Mouse (Mus musculus) heart, embryonic 14.5 days (tissue): ENCODE measurements around the gene Slc25a18. TPM values are rescaled to one million over a fixed set of nuclear protein-coding genes. Genes with fewer than 3 reads are reported as not detected.
A peak's percentile ranks its signal among the peaks of the same experiment; 100 is the strongest.

Experiments used
- ATAC-seq: fragments of 200-750 bp; cut with Nextera tagmentation; 2 replicates; pipeline ENCODE4 v1.8.0; 2017; ENCODE audit warnings: low read depth, moderate TSS enrichment; ENCODE audit not compliant: insufficient number of reproducible peaks, insufficient read depth, low FRiP score
- H3K27ac ChIP-seq, 2 experiments: fragments of 200-500 bp in 1 of 2; fragments of 300-500 bp in 1 of 2; sonication (generic) in 1 of 2; replicated peaks in 1 of 2; 2 replicates each; pipeline ENCODE4 v1.5.1; 2012 to 2014; ENCODE audit warnings: low read depth in 2 of 2, low read length in 2 of 2, control low read depth in 1 of 2, mild to moderate bottlenecking in 1 of 2, mixed read lengths in 1 of 2; ENCODE audit not compliant: control insufficient read depth in 1 of 2, insufficient read depth in 1 of 2
- H3K27me3 ChIP-seq: fragments of 300-500 bp; sonication (generic); 2 replicates; pipeline ENCODE4 v1.6.1; 2014; ENCODE audit warnings: mild to moderate bottlenecking, low read length, control low read depth; ENCODE audit not compliant: control insufficient read depth, insufficient read depth
- H3K36me3 ChIP-seq: fragments of 300-500 bp; sonication (generic); 2 replicates; pipeline ENCODE4 v1.6.1; 2014; ENCODE audit warnings: mild to moderate bottlenecking, control low read depth, low read length, mixed read lengths; ENCODE audit not compliant: control insufficient read depth, insufficient read depth
- H3K4me1 ChIP-seq, 2 experiments: fragments of 200-500 bp in 1 of 2; fragments of 300-500 bp in 1 of 2; sonication (generic) in 1 of 2; 2 replicates each; pipeline ENCODE4 v1.6.1; 2012 to 2014; ENCODE audit warnings: low read length in 2 of 2, control low read depth in 1 of 2, mixed read lengths in 1 of 2; ENCODE audit not compliant: control insufficient read depth in 2 of 2, insufficient read depth in 2 of 2
- H3K4me2 ChIP-seq: fragments of 300-500 bp; sonication (generic); 2 replicates; pipeline ENCODE4 v1.6.1; 2014; ENCODE audit warnings: mild to moderate bottlenecking, low read length
- H3K4me3 ChIP-seq, 2 experiments: fragments of 200-500 bp in 1 of 2; fragments of 300-500 bp in 1 of 2; sonication (generic) in 1 of 2; 2 replicates each; pipeline ENCODE4 v1.5.1; 2012 to 2014; ENCODE audit warnings: low read length in 2 of 2, mild to moderate bottlenecking in 2 of 2, control low read depth in 1 of 2, low read depth in 1 of 2, moderate library complexity in 1 of 2; ENCODE audit not compliant: control insufficient read depth in 1 of 2, insufficient read depth in 1 of 2
- H3K9ac ChIP-seq: fragments of 300-500 bp; sonication (generic); 2 replicates; pipeline ENCODE4 v1.6.1; 2014; ENCODE audit warnings: mild to moderate bottlenecking, low read length
- H3K9me3 ChIP-seq: fragments of 300-500 bp; sonication (generic); 2 replicates; pipeline ENCODE4 v1.6.1; 2016; ENCODE audit warnings: low read length, control low read depth; ENCODE audit not compliant: control insufficient read depth
- WGBS: fragments of 180-500 bp; shearing (Covaris S2); extraction: QIAGEN DNeasy Blood & Tissue Kit; methylation state at CpG from one replicate; pipeline ENCODE4 v1.1.7; 2014; 5-methylcytosine and 5-hydroxymethylcytosine counted together
- polyA plus RNA-seq: library from polyadenylated mRNA; unstranded; fragments of >200 nt; fragmentation: Nextera tagmentation; extraction: Ambion mirVana; gene quantifications from 2 replicates; pipeline ENCODE4 v1.2.1, GENCODE M21; 2014

Slc25a18 gene
- polyA plus RNA-seq, 1 experiment from 2014 or later, result 0.20 TPM

GRCm38 (mm10) chr6:120820941-120821340 is 47.6 kb downstream of the Slc25a18 start:
- ATAC-seq, result no peak
- H3K36me3 ChIP-seq, result peaks cover 24% of the 10 kb centered on the region
- H3K9ac ChIP-seq, result peak overlapping the region; percentile 90; the same call in 1 of the 2 replicates
- H3K9me3 ChIP-seq, result 0 out of 2 replicates have a peak, but pooled peaks cover 5% of the 10 kb centered on the region
- no peak overlapping the region for H3K27ac ChIP-seq
- H3K4me2 ChIP-seq, result peak overlapping the region; percentile 83
- no peaks in the 10 kb centered on the region for H3K27me3 ChIP-seq
- peaks cover 2 to 10% of the 10 kb centered on the region in 2 experiments; a peak in 3 of 4 replicates for H3K4me1 ChIP-seq
- 66% methylated on average over 1 of the region's 1 CpGs for WGBS
- H3K4me3 ChIP-seq, result peak overlapping the region in 1 of 2 experiments; percentile 97; a peak in 1 of 4 replicates

GRCm38 (mm10) chr6:120821715-120822114 is 48.3 kb downstream of the Slc25a18 start:
- Histone ChIP-seq H3K9ac (peak overlapping the region; percentile 90), H3K4me2 (peak overlapping the region; percentile 83), H3K4me1 (peaks cover 2 to 10% of the 10 kb centered on the region in 2 experiments; a peak in 3 of 4 replicates), H3K9me3 (0 out of 2 replicates have a peak, but pooled peaks cover 5% of the 10 kb centered on the region), H3K27ac (peak overlapping the region in 1 of 2 experiments; percentile 93; a peak in 1 of 4 replicates), H3K4me3 (peak overlapping the region; percentile 89 to 97), H3K36me3 (peaks cover 24% of the 10 kb centered on the region), H3K27me3 (no peaks in the 10 kb centered on the region)
- WGBS, result 40% methylated on average over 5 of the region's 5 CpGs
- no peak for ATAC-seq

DNA sequence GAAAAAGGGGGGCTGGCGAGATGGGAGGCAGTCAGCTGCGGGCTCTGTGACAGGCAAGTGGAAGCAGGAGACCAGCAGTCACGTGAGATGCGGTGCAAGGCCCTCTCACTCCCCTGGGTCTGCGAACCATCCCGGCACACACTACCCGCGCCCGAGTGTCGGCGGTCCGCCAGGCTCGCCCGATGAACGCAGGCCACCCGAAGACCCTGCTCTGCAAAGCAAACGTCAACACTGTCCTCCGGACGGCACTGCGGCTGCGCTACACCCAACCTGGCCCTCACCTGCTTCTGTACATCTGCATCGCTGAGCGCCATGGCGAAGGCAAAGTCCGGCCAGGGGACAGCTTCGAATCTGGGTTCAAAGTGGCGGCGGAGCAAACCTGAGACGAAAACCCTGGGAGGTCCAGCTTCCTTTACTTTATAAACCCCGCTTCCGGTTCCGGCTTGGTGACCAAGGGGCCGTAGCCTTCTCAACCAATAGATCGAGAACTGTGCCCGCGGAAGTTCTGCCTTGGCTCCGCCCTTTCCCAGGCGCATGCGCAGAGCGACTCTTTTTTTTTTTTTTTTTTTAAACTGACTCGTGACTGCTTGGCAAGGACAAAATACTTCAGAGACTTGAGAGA is 49.0 kb downstream of the Slc25a18 start, which contains the start of gene Atp6v1e1:
Gene Atp6v1e1, minus strand, starts transcription at position 487 of the 622 bp plus-strand sequence.
- Histone ChIP-seq H3K9me3 (0 out of 2 replicates have a peak, but pooled peaks cover 2% of the 10 kb centered on the region), H3K9ac (peak within 1 kb of the TSS; percentile 90), H3K4me1 (peaks cover 2 to 10% of the 10 kb centered on the region in 2 experiments; a peak in 3 of 4 replicates), H3K4me2 (peak within 1 kb of the TSS; percentile 83), H3K36me3 (peaks cover 21% of the 10 kb centered on the region), H3K4me3 (peak within 1 kb of the TSS; percentile 89 to 97), H3K27ac (peak within 1 kb of the TSS; percentile 93 to 96), H3K27me3 (no peaks in the 10 kb centered on the region)
- under 1% methylated on average over 41 of the region's 41 CpGs for WGBS
- ATAC-seq, result peak; percentile 89

DNA sequence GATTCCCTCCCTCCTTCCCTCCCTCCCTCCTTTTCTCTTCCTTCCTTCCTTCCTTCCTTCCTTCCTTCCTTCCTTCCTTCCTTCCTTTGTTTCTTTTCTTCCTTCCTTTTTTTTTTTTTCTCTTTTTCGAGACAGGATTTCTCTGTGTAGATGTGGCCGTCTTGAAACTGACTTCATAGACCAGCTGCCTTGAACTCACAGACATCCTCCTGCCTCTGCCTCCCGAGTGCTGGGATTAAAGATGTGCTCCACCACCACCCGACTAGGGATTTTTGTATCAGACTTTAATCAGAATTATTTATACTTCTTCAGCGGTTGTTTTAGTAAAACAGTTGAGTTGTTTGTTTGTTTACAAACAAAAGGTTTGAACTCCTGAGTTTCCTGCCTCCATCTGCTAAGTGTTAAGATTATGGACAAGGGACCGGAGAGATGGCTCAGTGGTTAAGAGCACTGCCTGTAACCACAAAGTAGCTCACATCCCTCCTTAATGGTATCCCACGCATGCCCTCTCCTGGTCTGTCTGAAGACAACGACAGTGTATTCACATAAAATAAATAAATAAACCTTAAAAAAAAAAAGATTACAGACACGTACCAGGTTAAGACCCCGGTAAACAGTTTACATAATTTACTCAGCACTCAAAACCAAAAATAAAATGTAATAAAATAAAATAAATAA is 49.7 kb downstream of the Slc25a18 start:
- peak overlapping the region; percentile 67 to 78; a peak in 3 of 4 replicates for H3K27ac ChIP-seq
- peaks cover 14% of the 10 kb centered on the region for H3K36me3 ChIP-seq
- no peak for ATAC-seq
- no peak overlapping the region for H3K9ac ChIP-seq
- peak overlapping the region; percentile 40 for H3K4me2 ChIP-seq
- no peaks in the 10 kb centered on the region for H3K27me3 ChIP-seq
- WGBS, result 70% methylated on average over 10 of the region's 10 CpGs
- H3K9me3 ChIP-seq, result no peaks in the 10 kb centered on the region
- peaks cover 2 to 10% of the 10 kb centered on the region in 2 experiments; a peak in 3 of 4 replicates for H3K4me1 ChIP-seq
- peak overlapping the region; percentile 19 to 97 for H3K4me3 ChIP-seq

GRCm38 (mm10) chr6:120830056-120830455 is 56.7 kb downstream of the Slc25a18 start:
- ATAC-seq, result no peak
- no peaks in the 10 kb centered on the region for H3K4me1 ChIP-seq
- H3K9me3 ChIP-seq, result no peaks in the 10 kb centered on the region
- no peaks in the 10 kb centered on the region for H3K36me3 ChIP-seq
- H3K27ac ChIP-seq, result no peak overlapping the region
- no peak overlapping the region for H3K4me3 ChIP-seq
- H3K4me2 ChIP-seq, result no peak overlapping the region
- no peak overlapping the region for H3K9ac ChIP-seq
- H3K27me3 ChIP-seq, result no peaks in the 10 kb centered on the region
- 50% methylated on average over 1 of the region's 1 CpGs for WGBS

DNA sequence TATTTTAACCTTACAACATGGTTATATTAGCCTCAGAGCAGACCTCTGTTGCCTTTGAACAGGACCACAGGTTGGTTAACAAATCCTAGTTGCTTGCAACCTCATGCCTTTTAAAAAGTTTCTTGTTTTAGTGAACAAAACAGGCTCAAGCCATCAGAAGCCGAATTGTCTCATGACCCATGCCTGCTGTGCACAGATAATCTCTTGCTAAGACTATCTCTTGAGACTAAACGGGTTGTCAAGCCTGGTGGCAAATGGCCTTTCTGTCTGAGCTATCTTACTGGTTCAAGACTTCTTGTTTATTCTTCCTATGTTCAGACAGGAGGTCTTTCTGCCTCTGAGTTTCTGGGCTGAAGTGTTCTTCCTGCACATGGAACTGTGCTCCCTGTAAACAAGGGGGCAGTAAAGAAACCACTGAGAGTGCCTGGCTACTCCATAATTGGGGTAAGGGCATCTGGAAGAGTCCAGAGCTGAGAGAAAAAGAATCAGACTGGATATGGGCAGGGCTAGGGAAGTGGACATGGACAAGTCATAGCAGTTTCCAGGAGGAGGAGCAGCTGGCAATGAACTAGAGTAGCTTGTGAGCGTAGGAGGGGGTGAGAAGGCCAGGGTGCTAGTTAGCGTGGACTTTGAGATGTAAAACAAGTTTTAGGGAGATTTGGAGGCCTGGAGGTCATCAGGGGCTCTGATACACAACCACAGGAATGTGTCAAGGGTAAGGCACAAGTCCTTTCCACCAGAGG is 57.7 kb downstream of the Slc25a18 start:
- no peak overlapping the region for H3K9ac ChIP-seq
- no peak overlapping the region for H3K4me2 ChIP-seq
- WGBS, result 50% methylated on average over 4 of the region's 4 CpGs
- H3K27me3 ChIP-seq, result no peaks in the 10 kb centered on the region
- H3K4me1 ChIP-seq, result no peaks in the 10 kb centered on the region
- H3K9me3 ChIP-seq, result no peaks in the 10 kb centered on the region
- no peak overlapping the region for H3K4me3 ChIP-seq
- no peak for ATAC-seq
- no peaks in the 10 kb centered on the region for H3K36me3 ChIP-seq
- no peak overlapping the region for H3K27ac ChIP-seq

DNA sequence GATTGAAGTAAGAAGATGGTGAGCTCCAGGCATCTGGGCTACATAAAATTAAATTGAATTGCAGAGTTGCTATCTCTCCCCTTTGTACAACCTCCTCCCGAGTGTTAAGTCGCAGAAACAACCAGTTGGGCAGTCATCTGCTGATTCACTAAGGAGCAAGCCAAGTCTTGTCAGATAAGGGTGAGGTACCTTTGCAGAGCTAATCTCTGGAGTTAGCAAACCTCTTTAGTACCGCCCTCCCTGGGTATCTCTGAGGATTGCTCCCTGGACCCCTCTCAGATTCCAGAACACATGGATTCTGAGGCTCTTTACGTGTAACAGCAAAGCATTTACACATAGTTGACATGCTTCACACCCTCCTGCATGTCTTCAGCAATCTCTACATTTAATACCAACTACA is 58.7 kb downstream of the Slc25a18 start:
- no peaks in the 10 kb centered on the region for H3K27me3 ChIP-seq
- ATAC-seq, result no peak
- no peaks in the 10 kb centered on the region for H3K9me3 ChIP-seq
- 41% methylated on average over 4 of the region's 4 CpGs for WGBS
- H3K9ac ChIP-seq, result no peak overlapping the region
- no peaks in the 10 kb centered on the region for H3K36me3 ChIP-seq
- H3K27ac ChIP-seq, result no peak overlapping the region
- H3K4me1 ChIP-seq, result peaks cover 0 to 4% of the 10 kb centered on the region in 2 experiments; a peak in 1 of 4 replicates
- no peak overlapping the region for H3K4me2 ChIP-seq
- no peak overlapping the region for H3K4me3 ChIP-seq
